Comparison of ENCODE assay signal across 18 mouse cellular contexts in genomic region chr1:43159429-43159828, GRCm38 (mm10). TPM values are rescaled to one million over a fixed set of nuclear protein-coding genes. Genes with fewer than 3 reads are reported as not detected.
DNase-seq lines count a peak whose midpoint lies in the region; ATAC-seq and TF ChIP-seq lines count a peak whose summit lies in the region.
"Had no signal": no experiment of that assay in that cellular context is flagged by ENCODE, and none has a peak within 500 bp of the region (broad histone marks: within the 10 kb centered on the region; RNA-seq: fewer than 3 reads in every experiment).

No protein-coding gene starts in this region.

- H3K27me3 ChIP-seq in heart, embryonic 13.5 days (replicated peaks) = no peaks in the 10 kb centered on the region
- no peaks in the 10 kb centered on the region for H3K27me3 ChIP-seq in kidney, embryonic 14.5 days (ENCODE audit: control insufficient read depth, insufficient read depth, low read length)
- H3K27me3 ChIP-seq in heart, postnatal 0 days (ENCODE audit: control insufficient read depth, insufficient read depth, low read length) = no peaks in the 10 kb centered on the region
- H3K27me3 ChIP-seq in stomach, embryonic 14.5 days (ENCODE audit: control insufficient read depth, insufficient read depth, low read length) = no peaks in the 10 kb centered on the region

- no peak for DNase-seq in heart, adult 18-20 months
- peak; percentile 40 for DNase-seq in kidney, postnatal 14 days
- DNase-seq in heart, postnatal 0 days (ENCODE audit: low spot score) = no peak
- DNase-seq in yolk sac, embryonic 10.5 days (ENCODE audit: low spot score) = no peak
- no peak for DNase-seq in gastrocnemius, adult 8-10 months (ENCODE audit: low spot score in 2 of 2)
- DNase-seq: cerebellum, adult 9-11 months; gastrocnemius, postnatal 25 days; liver; lung, adult 18-20 months; lung, postnatal 4 days; right cerebral cortex, adult 18-20 months; thymus, postnatal 14 days had no signal

- no peak for TF ChIP-seq EP300 in heart, postnatal 0 days (IDR thresholded peaks at IDR 0.05; ENCODE audit: low read depth)

- 16% methylated on average over 4 of the region's 4 CpGs for WGBS in heart, embryonic 13.5 days
- 30% methylated on average over 4 of the region's 4 CpGs for WGBS in kidney, embryonic 14.5 days
- 10% methylated on average over 4 of the region's 4 CpGs for WGBS in heart, postnatal 0 days
- 28% methylated on average over 4 of the region's 4 CpGs for WGBS in stomach, embryonic 14.5 days

- peak overlapping the region; percentile 98 for H3K27ac ChIP-seq in heart, embryonic 13.5 days (replicated peaks)
- H3K27ac ChIP-seq in kidney, embryonic 14.5 days (ENCODE audit: low read depth, low read length) = no peak overlapping the region
- H3K27ac ChIP-seq in heart, postnatal 0 days (ENCODE audit: low read depth) = peak overlapping the region; percentile 66; the same call in 1 of the 2 replicates
- H3K27ac ChIP-seq in stomach, embryonic 14.5 days (ENCODE audit: low read length) = peak overlapping the region; percentile 62; the same call in 1 of the 2 replicates
- H3K27ac ChIP-seq: embryonic facial prominence, embryonic 15.5 days; hindbrain, embryonic 14.5 days; midbrain, embryonic 10.5 days had no signal

- H3K4me1 ChIP-seq in heart, embryonic 13.5 days = peaks cover 87% of the 10 kb centered on the region
- H3K4me1 ChIP-seq in kidney, embryonic 14.5 days (ENCODE audit: control insufficient read depth, insufficient read depth, low read length) = peaks cover 3% of the 10 kb centered on the region; the same call in 1 of the 2 replicates
- peaks cover 63% of the 10 kb centered on the region for H3K4me1 ChIP-seq in heart, postnatal 0 days (ENCODE audit: control insufficient read depth, insufficient read depth)
- H3K4me1 ChIP-seq in stomach, embryonic 14.5 days (ENCODE audit: control insufficient read depth, insufficient read depth, low read length) = peaks cover 30% of the 10 kb centered on the region; the same call in 1 of the 2 replicates

- H3K36me3 ChIP-seq in heart, embryonic 13.5 days = peaks cover 42% of the 10 kb centered on the region
- no peaks in the 10 kb centered on the region for H3K36me3 ChIP-seq in kidney, embryonic 14.5 days (ENCODE audit: control insufficient read depth, insufficient read depth, low read length)
- peaks cover 33% of the 10 kb centered on the region for H3K36me3 ChIP-seq in heart, postnatal 0 days (replicated peaks; ENCODE audit: control insufficient read depth, insufficient read depth, low read length)
- H3K36me3 ChIP-seq in stomach, embryonic 14.5 days (ENCODE audit: control insufficient read depth, insufficient read depth, low read length) = no peaks in the 10 kb centered on the region
- H3K36me3 ChIP-seq: embryonic facial prominence, embryonic 15.5 days; midbrain, embryonic 10.5 days had no signal

- 0 out of 2 replicates have a peak, but pooled peaks cover 3% of the 10 kb centered on the region for H3K9me3 ChIP-seq in heart, embryonic 13.5 days
- no peaks in the 10 kb centered on the region for H3K9me3 ChIP-seq in kidney, embryonic 14.5 days (ENCODE audit: control insufficient read depth, low read length)
- H3K9me3 ChIP-seq in heart, postnatal 0 days (replicated peaks; ENCODE audit: control insufficient read depth, low read length) = no peaks in the 10 kb centered on the region
- H3K9me3 ChIP-seq in stomach, embryonic 14.5 days (ENCODE audit: control insufficient read depth, low read depth, low read length) = no peaks in the 10 kb centered on the region
- H3K9me3 ChIP-seq: embryonic facial prominence, embryonic 15.5 days; midbrain, embryonic 10.5 days had no signal

- peak overlapping the region; percentile 44 for H3K9ac ChIP-seq in heart, embryonic 13.5 days
- H3K9ac ChIP-seq in kidney, embryonic 14.5 days (ENCODE audit: low read depth, low read length) = no peak overlapping the region
- no peak overlapping the region for H3K9ac ChIP-seq in heart, postnatal 0 days (replicated peaks; ENCODE audit: low read depth, low read length)
- no peak overlapping the region for H3K9ac ChIP-seq in stomach, embryonic 14.5 days (replicated peaks; ENCODE audit: low read depth, low read length)
- H3K9ac ChIP-seq: embryonic facial prominence, embryonic 15.5 days; hindbrain, embryonic 14.5 days had no signal

- peak overlapping the region; percentile 80 for H3K4me2 ChIP-seq in heart, embryonic 13.5 days
- H3K4me2 ChIP-seq in kidney, embryonic 14.5 days (replicated peaks; ENCODE audit: low read depth, low read length) = no peak overlapping the region
- H3K4me2 ChIP-seq in heart, postnatal 0 days (ENCODE audit: low read depth, low read length) = no peak overlapping the region
- H3K4me2 ChIP-seq in stomach, embryonic 14.5 days (replicated peaks; ENCODE audit: low read depth, low read length) = peak overlapping the region; percentile 22; the same call in 1 of the 2 replicates
- H3K4me2 ChIP-seq: embryonic facial prominence, embryonic 15.5 days; hindbrain, embryonic 14.5 days had no signal

- no peak for TF ChIP-seq CTCF in heart, postnatal 0 days (IDR thresholded peaks at IDR 0.05; ENCODE audit: low read depth)

- H3K4me3 ChIP-seq in heart, embryonic 13.5 days = peak overlapping the region; percentile 19
- no peak overlapping the region for H3K4me3 ChIP-seq in kidney, embryonic 14.5 days (ENCODE audit: low read length)
- no peak overlapping the region for H3K4me3 ChIP-seq in heart, postnatal 0 days (ENCODE audit: low read depth, low read length)
- no peak overlapping the region for H3K4me3 ChIP-seq in stomach, embryonic 14.5 days (ENCODE audit: low read depth, low read length)
- H3K4me3 ChIP-seq: embryonic facial prominence, embryonic 15.5 days; midbrain, embryonic 10.5 days had no signal

- ATAC-seq in heart, embryonic 13.5 days (ENCODE audit: extremely low read depth, insufficient number of reproducible peaks, low FRiP score, low TSS enrichment) = no peak
- ATAC-seq in kidney, embryonic 14.5 days (ENCODE audit: low FRiP score, low TSS enrichment) = no peak
- no peak for ATAC-seq in heart, postnatal 0 days (ENCODE audit: insufficient read depth, low read depth)
- no peak for ATAC-seq in stomach, embryonic 14.5 days (ENCODE audit: insufficient number of reproducible peaks, insufficient read depth, low FRiP score, low read depth)

RNA-seq across cellular contexts. Expression of gene Fhl2, which starts 37.4 kb away (rescaled TPM):
- polyA plus RNA-seq in heart, embryonic 13.5 days (2015; fragmentation: Nextera tagmentation; extraction: Ambion mirVana) = 228 and 259 TPM in 2 replicates
- total RNA-seq in heart, adult 18-20 months (2021) = 1,000 to 10,000 TPM; 1,612 to 1,845 TPM
- 74.1 and 87.6 TPM in 2 replicates for polyA plus RNA-seq in kidney, embryonic 14.5 days (2014; fragmentation: Nextera tagmentation; extraction: Ambion mirVana)
- 2,555 and 2,942 TPM in 2 replicates for total RNA-seq in heart, postnatal 0 days (2014; rRNA removed; ENCODE audit: low replicate concordance)
- 974 and 1,129 TPM in 2 replicates for polyA plus RNA-seq in heart, postnatal 0 days (2015; fragmentation: Nextera tagmentation; extraction: Ambion mirVana)
- 97.4 and 105 TPM in 2 replicates for polyA plus RNA-seq in stomach, embryonic 14.5 days (2014; fragmentation: Nextera tagmentation; extraction: Ambion mirVana)
- 1 to 10 TPM; 2.8 to 6.0 (median 3.4) TPM for total RNA-seq in gastrocnemius, adult 8-10 months (2022)

Comparison
In these comparisons a context has a peak if more than half of its experiments do, and no peak if none do; other contexts are left out.
1. H3K4me2 ChIP-seq: peak in heart, embryonic 13.5 days (single experiment) and stomach, embryonic 14.5 days (single experiment); none in kidney, embryonic 14.5 days (single experiment) and heart, postnatal 0 days (single experiment).